Mouse (Mus musculus): ENCODE data around the gene Dynll1.

Gene Dynll1

GRCm38 (mm10) chr5:115300792-115301614 is at the start of gene Dynll1:
Dynll1 (minus strand) TSS chr5:115300999.
- DNase-seq (ENCODE audit: low read depth in 2 of 2, low spot score in 2 of 2), result peak; percentile 100

- no peak for DNase-seq (ENCODE audit: low read depth in 2 of 2, low spot score in 2 of 2)
Observed at GRCm38 (mm10) chr5:115349225-115349555, 48.4 kb upstream of the Dynll1 start.

GRCm38 (mm10) chr5:115348546-115349224 is 47.9 kb upstream of the Dynll1 start, which contains the start of gene Cox6a1:
Cox6a1 (minus strand) TSS chr5:115348981.
- peak; percentile 98 for DNase-seq (ENCODE audit: low read depth in 2 of 2, low spot score in 2 of 2)

GRCm38 (mm10) chr5:115347564-115347963 is 46.8 kb upstream of the Dynll1 start:
- peak; percentile 81 to 85 for DNase-seq (ENCODE audit: low read depth in 2 of 2, low spot score in 2 of 2)

GRCm38 (mm10) chr5:115341314-115342165 is 40.7 kb upstream of the Dynll1 start:
- no peak for DNase-seq (ENCODE audit: low read depth in 2 of 2, low spot score in 2 of 2)

- peak; percentile 70 to 79 for DNase-seq (ENCODE audit: low read depth in 2 of 2, low spot score in 2 of 2)
Observed at GRCm38 (mm10) chr5:115340577-115341313, 39.9 kb upstream of the Dynll1 start, which contains the start of the genes Gatc and Triap1. Gatc (minus strand) TSS chr5:115341178. Triap1 (plus strand) TSS chr5:115341225.

- no peak for DNase-seq (ENCODE audit: low read depth in 2 of 2, low spot score in 2 of 2)
Observed at GRCm38 (mm10) chr5:115340007-115340406, 39.2 kb upstream of the Dynll1 start.

- DNase-seq (ENCODE audit: low read depth in 2 of 2, low spot score in 2 of 2), result no peak
Observed at GRCm38 (mm10) chr5:115333626-115334025, 32.8 kb upstream of the Dynll1 start.

- no peak for DNase-seq (ENCODE audit: low read depth in 2 of 2, low spot score in 2 of 2)
Observed at GRCm38 (mm10) chr5:115330955-115331354, 30.2 kb upstream of the Dynll1 start.

GRCm38 (mm10) chr5:115327610-115328548 is 27.1 kb upstream of the Dynll1 start:
- peak in 1 of 2 experiments; percentile 7 for DNase-seq (ENCODE audit: low read depth in 2 of 2, low spot score in 2 of 2)

GRCm38 (mm10) chr5:115326875-115327609 is 26.2 kb upstream of the Dynll1 start, which contains the start of gene Srsf9:
Srsf9 (plus strand) TSS chr5:115327177.
- DNase-seq (ENCODE audit: low read depth in 2 of 2, low spot score in 2 of 2), result peak; percentile 91 to 93

- DNase-seq (ENCODE audit: low read depth in 2 of 2, low spot score in 2 of 2), result no peak
Observed at GRCm38 (mm10) chr5:115326256-115326831, 25.5 kb upstream of the Dynll1 start.

- peak in 1 of 2 experiments; percentile 10 for DNase-seq (ENCODE audit: low read depth in 2 of 2, low spot score in 2 of 2)
Observed at GRCm38 (mm10) chr5:115319004-115319940, 18.5 kb upstream of the Dynll1 start.

GRCm38 (mm10) chr5:115317645-115318328 is 17.0 kb upstream of the Dynll1 start:
- DNase-seq (ENCODE audit: low read depth in 2 of 2, low spot score in 2 of 2), result no peak

GRCm38 (mm10) chr5:115316968-115317644 is 16.3 kb upstream of the Dynll1 start:
- no peak for DNase-seq (ENCODE audit: low read depth in 2 of 2, low spot score in 2 of 2)

GRCm38 (mm10) chr5:115313668-115313943 is 12.8 kb upstream of the Dynll1 start:
- no peak for DNase-seq (ENCODE audit: low read depth in 2 of 2, low spot score in 2 of 2)
